Mouse (Mus musculus) myocyte (in vitro differentiated cells): ENCODE measurements around the gene Tctex1d2.

ENCODE experiments used
- CEBPB ChIP-seq: IDR thresholded peaks from 2 replicates; pipeline ENCODE4 v1.6.1; 2011; ENCODE audit warnings: mild to moderate bottlenecking, moderate library complexity; ENCODE audit not compliant: poor library complexity, insufficient read depth, severe bottlenecking
- E2F4 ChIP-seq: IDR thresholded peaks from one replicate; pipeline ENCODE4 v1.6.1; 2011; ENCODE audit warnings: mild to moderate bottlenecking, control low read depth, moderate library complexity; ENCODE audit not compliant: insufficient read depth
- MAX ChIP-seq: IDR thresholded peaks from one replicate; pipeline ENCODE4 v1.6.1; 2011; ENCODE audit warnings: low read depth, mild to moderate bottlenecking, control low read depth
- MYOD1 ChIP-seq, 3 experiments: IDR thresholded peaks; one replicate each; pipeline ENCODE4 v1.6.1; 2011; ENCODE audit warnings: control low read depth in 2 of 3, low read depth in 2 of 3, mild to moderate bottlenecking in 2 of 3, moderate library complexity in 1 of 3; ENCODE audit not compliant: insufficient read length in 2 of 3, control insufficient read depth in 1 of 3
- POLR2A ChIP-seq: IDR thresholded peaks from one replicate; pipeline ENCODE4 v1.6.1; 2011; ENCODE audit warnings: low read depth, mild to moderate bottlenecking, control low read depth, moderate library complexity; ENCODE audit not compliant: insufficient read length
- POLR2AphosphoS2 ChIP-seq: IDR thresholded peaks from one replicate; pipeline ENCODE4 v1.6.1; 2011; ENCODE audit warnings: low read depth, control low read depth; ENCODE audit not compliant: insufficient read length
- SRF ChIP-seq: IDR thresholded peaks from one replicate; pipeline ENCODE4 v1.6.1; 2011; ENCODE audit warnings: low read depth; ENCODE audit not compliant: control insufficient read depth, insufficient read length
- TCF12 ChIP-seq: IDR thresholded peaks from one replicate; pipeline ENCODE4 v1.6.1; 2011; ENCODE audit warnings: mild to moderate bottlenecking, control low read depth; ENCODE audit not compliant: poor library complexity, insufficient read depth, severe bottlenecking
- USF1 ChIP-seq: IDR thresholded peaks from one replicate; pipeline ENCODE4 v1.6.1; 2011; ENCODE audit warnings: low read depth, mild to moderate bottlenecking, control low read depth, moderate library complexity

DNA sequence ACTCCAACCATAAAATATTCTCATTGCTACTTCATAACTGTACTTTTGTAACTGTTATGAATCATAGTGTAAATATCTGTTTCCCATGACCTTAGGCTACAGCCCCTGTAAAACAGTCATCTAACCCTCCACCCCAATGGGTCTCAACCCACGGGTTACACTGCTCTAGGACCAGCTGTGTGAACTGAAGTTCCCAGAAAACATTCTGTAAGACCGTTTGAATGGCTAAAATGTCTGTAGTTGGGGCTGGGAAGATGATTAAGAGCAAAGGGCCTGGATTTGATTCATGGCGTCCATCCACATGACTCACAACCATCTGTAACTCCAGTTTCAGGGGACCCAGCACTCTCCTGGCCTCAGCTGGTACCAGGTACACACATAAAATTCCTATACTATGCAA lies 21.3 kb upstream of the Tctex1d2 start:
- TF ChIP-seq POLR2A, result no peak
- no peak for TF ChIP-seq USF1
- TF ChIP-seq TCF12, result no peak
- no peak for TF ChIP-seq SRF
- TF ChIP-seq E2F4, result no peak
- no peak for TF ChIP-seq POLR2AphosphoS2
- TF ChIP-seq CEBPB, result no peak
- TF ChIP-seq MAX, result no peak
- no peak for TF ChIP-seq MYOD1 (IDR thresholded peaks at IDR 0.05; ENCODE audit: control insufficient read depth in 1 of 3, insufficient read length in 2 of 3, low read depth in 2 of 3)
